Mouse (Mus musculus) WW6 (cell line): ENCODE measurements at regions not wholly inside any gene's neighbourhood (a gene's known extent, or its start where the extent isn't known, plus 50 kb on each side); places are given as distances from the start of the nearest gene placed in this dataset.

ENCODE experiments used
- DNase-seq: peaks from one replicate; pipeline ENCODE4 v3.0.0-alpha.2; 2013; ENCODE audit warnings: low read depth, low spot score

- DNase-seq: no peak
Measured at GRCm38 (mm10) chr13:111144721-111145120, 110.1 kb upstream of the Actbl2 start.

GRCm38 (mm10) chr13:111157921-111158638 is 96.7 kb upstream of the Actbl2 start:
- DNase-seq: no peak

GRCm38 (mm10) chr13:111159498-111159897 is 95.3 kb upstream of the Actbl2 start:
- no peak for DNase-seq

- DNase-seq: no peak
Measured at GRCm38 (mm10) chr13:111165538-111165937, 89.3 kb upstream of the Actbl2 start.

GRCm38 (mm10) chr13:111170269-111171165 is 84.3 kb upstream of the Actbl2 start:
- no peak for DNase-seq

GRCm38 (mm10) chr13:111179186-111179585 is 75.6 kb upstream of the Actbl2 start:
- no peak for DNase-seq

GRCm38 (mm10) chr13:111183293-111183692 is 71.5 kb upstream of the Actbl2 start:
- DNase-seq: no peak

- DNase-seq: no peak
Measured at GRCm38 (mm10) chr13:111185799-111186198, 69.0 kb upstream of the Actbl2 start.

- no peak for DNase-seq
Measured at GRCm38 (mm10) chr13:111186833-111187232, 68.0 kb upstream of the Actbl2 start.

GRCm38 (mm10) chr13:111193919-111194318 is 60.9 kb upstream of the Actbl2 start:
- DNase-seq: no peak

- no peak for DNase-seq
Measured at GRCm38 (mm10) chr13:111194337-111194736, 60.5 kb upstream of the Actbl2 start.

- DNase-seq: no peak
Measured at GRCm38 (mm10) chr13:111201532-111201931, 53.3 kb upstream of the Actbl2 start.

GRCm38 (mm10) chr13:111204580-111205285 is 50.1 kb upstream of the Actbl2 start:
- DNase-seq: no peak
